Mouse (Mus musculus) hindbrain, embryonic 12.5 days (tissue): Measurements from ENCODE around the gene Dffb. TPM values are rescaled to one million over a fixed set of nuclear protein-coding genes. Genes with fewer than 3 reads are reported as not detected.
A peak's percentile ranks its signal among the peaks of the same experiment; 100 is the strongest.

ENCODE experiments used
- ATAC-seq: fragments of 200-750 bp; cut with Nextera tagmentation; 2 replicates; pipeline ENCODE4 v1.8.0; 2017; ENCODE audit warnings: moderate TSS enrichment; ENCODE audit not compliant: low FRiP score
- H3K27ac ChIP-seq: fragments of 300-500 bp; sonication (generic); 2 replicates; pipeline ENCODE4 v1.5.1; 2016; ENCODE audit warnings: mild to moderate bottlenecking
- H3K27me3 ChIP-seq: fragments of 300-500 bp; sonication (generic); 2 replicates; pipeline ENCODE4 v1.6.1; 2016; ENCODE audit warnings: mild to moderate bottlenecking
- H3K36me3 ChIP-seq: fragments of 300-500 bp; sonication (generic); 2 replicates; pipeline ENCODE4 v1.6.1; 2016; ENCODE audit warnings: mild to moderate bottlenecking
- H3K4me1 ChIP-seq: fragments of 300-500 bp; sonication (generic); 2 replicates; pipeline ENCODE4 v1.6.1; 2016
- H3K4me2 ChIP-seq: fragments of 300-500 bp; sonication (generic); replicated peaks from 2 replicates; pipeline ENCODE4 v1.6.1; 2016; ENCODE audit warnings: mild to moderate bottlenecking
- H3K4me3 ChIP-seq: fragments of 300-500 bp; sonication (generic); 2 replicates; pipeline ENCODE4 v1.5.1; 2016; ENCODE audit warnings: mild to moderate bottlenecking
- H3K9ac ChIP-seq: fragments of 300-500 bp; sonication (generic); 2 replicates; pipeline ENCODE4 v1.6.1; 2016; ENCODE audit warnings: mild to moderate bottlenecking, moderate library complexity
- H3K9me3 ChIP-seq: fragments of 300-500 bp; sonication (generic); replicated peaks from 2 replicates; pipeline ENCODE4 v1.6.1; 2016; ENCODE audit warnings: mild to moderate bottlenecking
- WGBS: fragments of 180-500 bp; shearing (Covaris S2); methylation state at CpG from one replicate; pipeline ENCODE4 v1.1.7; 2016; 5-methylcytosine and 5-hydroxymethylcytosine counted together
- polyA plus RNA-seq: library from polyadenylated mRNA; unstranded; fragments of >200 nt; fragmentation: Nextera tagmentation; extraction: Ambion mirVana; gene quantifications from 2 replicates; pipeline ENCODE4 v1.2.1, GENCODE M21; 2016

Dffb gene
- 9.8 and 10.9 TPM in 2 replicates for polyA plus RNA-seq

DNA sequence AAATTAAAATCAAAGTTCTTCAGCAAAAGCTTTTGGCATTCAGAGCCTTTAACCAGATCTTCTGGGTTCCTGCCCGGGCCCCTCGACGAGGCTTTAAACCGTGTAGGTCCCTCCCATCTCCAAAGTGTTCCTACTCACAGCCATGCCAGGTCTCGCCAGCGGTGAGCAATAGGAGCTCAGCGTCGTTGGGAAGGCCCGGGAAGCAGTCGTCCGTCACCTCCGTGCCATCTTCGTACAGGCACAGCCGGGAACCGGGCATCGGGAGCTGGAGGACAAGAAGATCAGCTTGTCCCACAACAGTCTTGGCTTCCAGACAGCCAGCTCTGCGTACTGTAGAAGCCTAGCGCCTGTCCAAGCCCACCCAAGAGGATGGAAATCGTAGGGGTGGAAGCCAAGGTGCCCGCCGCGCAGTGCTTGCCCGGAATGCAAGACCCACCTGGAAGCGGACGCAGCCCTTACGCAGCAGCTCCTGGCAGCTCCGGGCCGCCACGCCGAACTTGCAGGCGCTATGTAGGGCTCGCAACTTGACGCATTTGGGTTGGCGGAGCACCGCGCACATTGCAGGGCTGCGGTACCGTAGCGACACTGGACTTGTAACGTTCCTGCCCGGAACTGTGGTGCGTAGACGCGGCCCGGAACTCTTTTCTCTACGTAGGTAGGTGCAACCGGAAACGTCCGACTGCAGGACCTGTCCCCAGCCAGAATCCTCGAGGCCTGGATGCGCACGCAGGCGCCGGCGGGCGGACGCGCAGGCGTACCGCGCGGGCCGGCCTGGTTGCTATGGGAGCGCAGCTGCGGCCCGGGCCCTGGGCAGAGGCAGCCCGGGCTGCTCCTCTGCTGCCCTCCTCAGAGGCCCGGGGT is at the start of gene Dffb, which contains the start of gene Cep104:
Gene Dffb (minus strand): TSS at position 696 of the 861 bp plus-strand sequence.
Gene Cep104 (plus strand): TSS at position 764 of the 861 bp plus-strand sequence.
- Histone ChIP-seq H3K9ac (peak within 1 kb of the TSS; percentile 90), H3K27me3 (no peaks in the 10 kb centered on the region), H3K4me2 (peak within 1 kb of the TSS; percentile 88), H3K4me1 (peaks cover 32% of the 10 kb centered on the region), H3K4me3 (peak within 1 kb of the TSS; percentile 96), H3K27ac (peak within 1 kb of the TSS; percentile 78), H3K36me3 (peaks cover 34% of the 10 kb centered on the region), H3K9me3 (no peaks in the 10 kb centered on the region)
- WGBS = under 1% methylated on average over 68 of the region's 68 CpGs
- ATAC-seq = peak; percentile 97

DNA sequence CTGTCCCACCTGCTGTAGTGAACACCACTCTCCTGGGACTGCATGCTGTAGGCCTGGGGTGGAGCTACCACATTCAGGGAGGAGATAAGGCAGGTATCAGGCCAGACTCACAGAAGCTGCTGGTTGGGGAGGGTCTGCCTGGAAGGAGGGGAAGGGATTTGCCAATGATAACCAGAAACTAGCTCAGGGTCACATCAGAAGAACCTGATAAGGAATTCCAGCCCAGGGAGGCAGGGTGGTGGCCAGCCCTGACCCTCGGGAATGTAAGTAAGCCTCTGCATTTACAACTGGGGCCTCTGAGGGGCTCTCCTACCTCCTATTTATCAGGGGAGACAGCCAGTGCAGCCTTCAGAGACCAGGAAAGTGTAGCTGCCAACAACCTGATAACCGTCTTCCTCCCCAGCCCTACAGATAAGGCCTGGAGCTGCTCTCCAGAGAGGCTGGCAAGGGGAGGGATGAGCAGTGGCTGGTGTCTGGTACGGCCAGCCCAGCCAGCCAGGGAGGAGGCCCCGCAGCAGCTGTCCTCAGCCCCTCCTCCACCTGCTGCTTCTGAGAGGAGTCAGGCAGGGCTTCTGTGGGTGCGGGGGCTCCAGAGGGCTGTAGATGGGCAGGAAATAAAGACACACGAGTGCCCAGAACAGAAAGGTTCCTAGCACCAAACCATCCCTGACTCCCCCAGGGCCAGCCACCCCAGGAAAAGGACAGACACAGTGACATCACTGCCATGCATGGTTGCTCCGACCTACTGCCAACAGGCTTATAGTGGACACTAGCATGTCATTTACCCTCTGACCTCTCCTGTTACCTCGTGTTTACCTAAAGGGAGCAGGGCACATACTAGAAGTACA is 49.1 kb upstream of the Dffb start:
- Histone ChIP-seq H3K27ac (no peak overlapping the region), H3K9me3 (no peaks in the 10 kb centered on the region), H3K9ac (no peak overlapping the region), H3K36me3 (peaks cover 34% of the 10 kb centered on the region), H3K4me1 (peaks cover 31% of the 10 kb centered on the region), H3K4me2 (no peak overlapping the region), H3K27me3 (peaks cover 38% of the 10 kb centered on the region), H3K4me3 (no peak overlapping the region)
- no peak for ATAC-seq
- 32% methylated on average over 8 of the region's 8 CpGs for WGBS

DNA sequence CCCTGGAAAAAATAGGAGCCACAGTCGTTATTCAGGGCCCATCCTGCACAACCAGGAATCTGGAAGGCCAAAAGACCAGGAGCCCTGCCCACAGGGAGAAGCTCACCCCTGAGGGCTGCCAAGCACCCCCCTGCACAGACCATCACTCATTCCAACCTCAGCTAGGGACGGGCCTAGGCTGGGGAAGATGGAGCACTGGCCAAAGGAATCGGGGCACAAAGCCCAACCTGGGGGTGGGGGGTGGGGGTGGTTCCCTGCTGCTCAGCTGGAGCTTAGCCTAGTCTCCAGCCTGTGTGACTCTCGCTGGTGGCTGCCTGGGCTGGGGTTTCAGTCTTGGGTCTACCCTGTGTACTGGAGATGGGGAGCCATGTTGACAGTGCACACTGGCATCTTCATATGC is 47.9 kb upstream of the Dffb start:
- WGBS = 36% methylated on average over 4 of the region's 4 CpGs
- no peak overlapping the region for H3K4me3 ChIP-seq
- H3K4me2 ChIP-seq = no peak overlapping the region
- H3K4me1 ChIP-seq = peaks cover 31% of the 10 kb centered on the region
- ATAC-seq = no peak
- H3K9ac ChIP-seq = no peak overlapping the region
- H3K36me3 ChIP-seq = peaks cover 45% of the 10 kb centered on the region
- H3K9me3 ChIP-seq = no peaks in the 10 kb centered on the region
- H3K27ac ChIP-seq = no peak overlapping the region
- H3K27me3 ChIP-seq = peaks cover 38% of the 10 kb centered on the region

GRCm38 (mm10) chr4:154022407-154022806 is 47.5 kb upstream of the Dffb start:
- 72% methylated on average over 4 of the region's 4 CpGs for WGBS
- Histone ChIP-seq H3K4me3 (no peak overlapping the region), H3K9ac (no peak overlapping the region), H3K4me1 (peaks cover 31% of the 10 kb centered on the region), H3K36me3 (peaks cover 50% of the 10 kb centered on the region), H3K27ac (no peak overlapping the region), H3K27me3 (peaks cover 35% of the 10 kb centered on the region), H3K4me2 (no peak overlapping the region), H3K9me3 (no peaks in the 10 kb centered on the region)
- no peak for ATAC-seq

- H3K36me3 ChIP-seq = peaks cover 59% of the 10 kb centered on the region
- no peak overlapping the region for H3K27ac ChIP-seq
- no peak for ATAC-seq
- no peak overlapping the region for H3K9ac ChIP-seq
- peaks cover 30% of the 10 kb centered on the region for H3K4me1 ChIP-seq
- H3K4me3 ChIP-seq = no peak overlapping the region
- WGBS = 93% methylated on average over 9 of the region's 9 CpGs
- H3K27me3 ChIP-seq = peaks cover 26% of the 10 kb centered on the region
- H3K9me3 ChIP-seq = no peaks in the 10 kb centered on the region
- no peak overlapping the region for H3K4me2 ChIP-seq
Observed at GRCm38 (mm10) chr4:154021432-154021831, 46.5 kb upstream of the Dffb start.

DNA sequence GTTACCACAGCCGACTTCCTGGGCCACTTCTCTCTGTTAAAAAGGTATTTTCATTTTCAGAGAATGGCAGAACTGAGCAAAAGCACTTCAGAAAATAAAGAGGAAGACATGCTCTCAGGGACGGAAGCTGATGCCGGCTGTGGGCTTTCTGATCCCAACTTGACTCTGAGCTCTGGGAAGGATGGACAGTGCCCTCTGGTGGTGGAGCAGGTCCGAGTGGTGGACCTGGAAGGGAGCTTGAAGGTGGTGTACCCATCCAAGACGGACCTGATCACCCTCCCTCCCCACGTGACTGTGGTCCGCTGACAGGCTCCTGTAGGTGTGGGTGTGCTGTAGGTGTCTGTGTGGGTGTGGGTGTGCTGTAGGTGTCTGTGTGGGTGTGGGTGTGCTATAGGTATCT is 44.6 kb upstream of the Dffb start:
- Histone ChIP-seq H3K36me3 (peaks cover 78% of the 10 kb centered on the region), H3K9me3 (no peaks in the 10 kb centered on the region), H3K4me1 (peaks cover 16% of the 10 kb centered on the region), H3K4me3 (no peak overlapping the region), H3K9ac (no peak overlapping the region), H3K4me2 (no peak overlapping the region), H3K27me3 (peaks cover 12% of the 10 kb centered on the region), H3K27ac (no peak overlapping the region)
- ATAC-seq = no peak
- WGBS = 80% methylated on average over 7 of the region's 7 CpGs

GRCm38 (mm10) chr4:154015476-154015875 is 40.5 kb upstream of the Dffb start:
- WGBS = 89% methylated on average over 11 of the region's 11 CpGs
- Histone ChIP-seq H3K4me1 (peaks cover 22% of the 10 kb centered on the region), H3K9me3 (no peaks in the 10 kb centered on the region), H3K27me3 (no peaks in the 10 kb centered on the region), H3K4me3 (no peak overlapping the region), H3K4me2 (no peak overlapping the region), H3K36me3 (peaks cover 62% of the 10 kb centered on the region), H3K27ac (no peak overlapping the region), H3K9ac (no peak overlapping the region)
- ATAC-seq = no peak

DNA sequence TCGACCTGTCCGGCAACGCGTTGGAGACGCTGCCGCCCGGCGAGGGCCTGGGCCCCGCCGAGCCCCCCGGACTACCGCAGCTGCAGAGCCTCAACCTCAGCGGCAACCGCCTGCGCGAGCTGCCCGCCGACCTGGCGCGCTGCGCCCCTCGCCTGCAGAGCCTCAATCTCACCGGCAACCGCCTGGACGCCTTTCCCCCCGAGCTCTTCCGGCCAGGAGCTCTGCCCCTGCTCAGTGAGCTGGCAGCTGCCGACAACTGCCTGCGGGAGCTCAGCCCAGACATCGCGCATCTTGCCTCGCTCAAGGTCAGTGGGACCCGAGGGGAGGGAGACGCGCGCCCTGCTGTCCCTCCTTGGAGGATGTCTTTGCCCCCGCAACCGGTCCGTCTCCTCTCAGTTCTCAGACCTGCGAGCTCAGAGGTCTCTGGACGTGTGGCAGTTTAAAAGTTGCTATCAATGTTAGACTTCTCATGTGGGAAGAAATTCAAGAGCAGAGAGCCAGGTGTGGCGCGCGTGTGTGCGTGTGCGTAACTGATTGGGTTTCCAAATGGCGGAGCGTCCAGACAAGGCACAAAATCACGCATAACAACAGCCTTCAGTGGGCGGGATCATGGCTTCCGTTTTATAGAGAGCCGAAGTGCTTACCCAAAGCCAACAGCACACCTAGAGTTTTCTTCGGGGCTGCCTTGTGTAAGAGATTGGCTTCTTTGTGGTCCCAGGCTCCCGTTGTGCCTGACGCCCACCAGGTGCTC is 37.4 kb upstream of the Dffb start:
- Histone ChIP-seq H3K27me3 (no peaks in the 10 kb centered on the region), H3K36me3 (peaks cover 32% of the 10 kb centered on the region), H3K9me3 (no peaks in the 10 kb centered on the region), H3K4me1 (peaks cover 22% of the 10 kb centered on the region), H3K4me2 (peak overlapping the region; percentile 96), H3K4me3 (peak overlapping the region; percentile 100), H3K27ac (peak overlapping the region; percentile 72), H3K9ac (peak overlapping the region; percentile 96)
- ATAC-seq = no peak
- WGBS = 3% methylated on average over 55 of the region's 55 CpGs

DNA sequence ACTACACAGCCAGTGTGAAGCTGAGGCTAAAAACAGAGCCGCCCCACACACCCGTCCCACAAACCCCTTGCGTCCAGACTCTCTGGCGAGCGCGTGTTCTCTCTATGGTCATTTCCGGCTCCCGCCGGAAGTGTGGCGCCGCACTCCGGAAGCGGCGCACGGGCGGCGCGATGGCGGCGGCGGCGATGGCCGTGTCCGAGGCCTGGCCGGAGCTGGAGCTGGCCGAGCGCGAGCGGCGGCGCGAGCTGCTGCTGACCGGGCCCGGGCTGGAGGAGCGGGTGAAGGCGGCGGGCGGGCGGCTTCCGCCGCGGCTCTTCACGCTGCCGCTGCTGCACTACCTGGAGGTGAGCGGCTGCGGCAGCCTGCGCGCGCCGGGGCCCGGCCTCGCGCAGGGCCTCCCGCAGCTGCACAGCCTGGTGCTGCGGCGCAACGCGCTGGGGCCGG is 36.7 kb upstream of the Dffb start, which contains the start of gene Lrrc47:
Gene Lrrc47 (plus strand): TSS at position 86 of the 444 bp plus-strand sequence.
- WGBS = under 1% methylated on average over 53 of the region's 59 CpGs
- Histone ChIP-seq H3K9ac (peak within 1 kb of the TSS; percentile 96), H3K4me2 (peak within 1 kb of the TSS; percentile 96), H3K36me3 (peaks cover 32% of the 10 kb centered on the region), H3K4me1 (peaks cover 22% of the 10 kb centered on the region), H3K27me3 (no peaks in the 10 kb centered on the region), H3K4me3 (peak within 1 kb of the TSS; percentile 100), H3K27ac (peak within 1 kb of the TSS; percentile 72), H3K9me3 (no peaks in the 10 kb centered on the region)
- ATAC-seq = peak; percentile 92

- ATAC-seq = peak; percentile 72
- WGBS = 28% methylated on average over 13 of the region's 13 CpGs
- H3K27ac ChIP-seq = no peak overlapping the region
Observed at GRCm38 (mm10) chr4:154010907-154011645, 36.1 kb upstream of the Dffb start.

GRCm38 (mm10) chr4:154007759-154008158 is 32.8 kb upstream of the Dffb start:
- no peak overlapping the region for H3K27ac ChIP-seq
- no peaks in the 10 kb centered on the region for H3K9me3 ChIP-seq
- H3K4me2 ChIP-seq = no peak overlapping the region
- no peak overlapping the region for H3K4me3 ChIP-seq
- H3K36me3 ChIP-seq = peaks cover 46% of the 10 kb centered on the region
- 85% methylated on average over 4 of the region's 4 CpGs for WGBS
- no peak overlapping the region for H3K9ac ChIP-seq
- H3K4me1 ChIP-seq = peaks cover 11% of the 10 kb centered on the region
- ATAC-seq = no peak
- no peaks in the 10 kb centered on the region for H3K27me3 ChIP-seq

More at GRCm38 (mm10) chr4:154010907-154011645, 36.1 kb upstream of the Dffb start:
- no peaks in the 10 kb centered on the region for H3K27me3 ChIP-seq
- no peaks in the 10 kb centered on the region for H3K9me3 ChIP-seq
- peak overlapping the region; percentile 100 for H3K4me3 ChIP-seq
- peak overlapping the region; percentile 96 for H3K4me2 ChIP-seq
- peaks cover 22% of the 10 kb centered on the region for H3K4me1 ChIP-seq
- peaks cover 32% of the 10 kb centered on the region for H3K36me3 ChIP-seq
- H3K9ac ChIP-seq = peak overlapping the region; percentile 96
